Mouse (Mus musculus): ENCODE measurements around the gene Rpa1.

Gene Rpa1

GRCm38 (mm10) chr11:75262181-75262580, 85.9 kb downstream of the Rpa1 start:
- WGBS, result 77% methylated on average over 3 of the region's 3 CpGs

DNA sequence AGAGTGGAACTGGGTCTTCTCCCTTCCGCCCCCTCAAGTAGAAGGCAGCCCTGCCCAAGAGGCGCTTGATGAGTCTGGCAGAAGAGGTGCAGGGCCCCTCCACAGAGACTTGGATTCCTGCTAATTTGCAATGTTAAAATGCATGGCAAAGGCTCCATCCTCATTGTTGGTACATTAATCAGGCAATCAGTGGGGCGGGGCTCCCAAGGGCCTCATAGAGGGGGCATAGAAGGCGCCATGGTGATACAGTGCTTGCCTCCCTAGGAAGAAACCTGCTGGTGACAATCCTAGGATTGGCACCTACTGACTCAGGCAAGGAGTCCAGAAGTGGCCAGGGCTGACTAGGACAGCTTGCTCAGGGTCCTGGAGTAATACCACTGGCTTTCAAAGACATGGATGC, 86.4 kb downstream of the Rpa1 start:
- WGBS, result 82% methylated on average over 4 of the region's 4 CpGs

DNA sequence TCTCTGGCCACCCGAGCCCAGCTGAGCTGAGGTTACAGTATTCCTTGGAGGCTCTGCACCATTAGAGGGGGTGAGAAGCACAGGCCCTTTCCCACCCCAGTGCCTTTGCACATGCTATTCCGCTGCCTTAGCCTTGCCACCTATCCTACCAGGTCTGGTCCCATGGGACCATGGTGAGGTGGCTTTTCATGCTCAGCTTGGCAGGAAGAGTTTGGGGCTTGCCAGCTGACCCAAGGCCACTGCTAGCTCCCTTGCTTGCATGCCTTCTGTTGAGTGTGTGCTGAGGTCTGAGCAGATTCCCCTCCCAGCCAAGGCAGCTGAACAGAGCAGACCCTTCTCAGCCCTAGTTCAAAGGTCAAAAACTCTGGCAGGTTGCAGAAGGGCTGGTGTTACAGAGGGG, 87.1 kb downstream of the Rpa1 start:
- WGBS, result 85% methylated on average over 2 of the region's 2 CpGs

DNA sequence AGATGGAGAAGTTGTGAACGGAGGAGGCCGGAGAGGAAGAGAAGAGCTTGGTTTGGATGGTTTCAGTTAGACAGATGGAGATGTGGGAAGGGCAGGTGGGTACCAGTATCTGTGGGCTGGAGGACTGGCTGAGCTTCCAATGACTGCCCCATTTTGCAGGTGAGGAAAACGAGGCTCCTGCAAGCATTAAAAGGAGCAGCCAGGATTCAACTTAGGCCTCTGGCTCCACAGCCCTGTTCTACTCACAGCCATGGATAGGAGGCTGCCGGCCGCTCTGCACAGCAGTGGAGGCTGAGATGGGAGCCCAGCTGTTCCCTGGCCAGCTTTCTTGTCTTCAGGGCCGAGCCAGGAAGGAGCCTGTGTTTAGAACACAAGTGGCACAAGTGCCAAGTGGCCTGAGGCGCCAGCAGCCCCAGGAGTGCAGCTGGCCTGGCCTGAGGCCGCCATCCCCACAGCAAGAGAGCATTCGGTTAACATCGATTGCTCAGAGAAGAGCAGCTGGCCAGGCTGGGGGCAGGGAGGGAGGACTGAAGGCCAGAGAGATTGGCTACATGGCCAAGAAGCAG, 88.0 kb downstream of the Rpa1 start:
- 41% methylated on average over 10 of the region's 10 CpGs for WGBS

GRCm38 (mm10) chr11:75259416-75259815, 88.7 kb downstream of the Rpa1 start:
- 50% methylated on average over 6 of the region's 6 CpGs for WGBS

GRCm38 (mm10) chr11:75257056-75257648, 91.0 kb downstream of the Rpa1 start:
- 61% methylated on average over 4 of the region's 4 CpGs for WGBS

DNA sequence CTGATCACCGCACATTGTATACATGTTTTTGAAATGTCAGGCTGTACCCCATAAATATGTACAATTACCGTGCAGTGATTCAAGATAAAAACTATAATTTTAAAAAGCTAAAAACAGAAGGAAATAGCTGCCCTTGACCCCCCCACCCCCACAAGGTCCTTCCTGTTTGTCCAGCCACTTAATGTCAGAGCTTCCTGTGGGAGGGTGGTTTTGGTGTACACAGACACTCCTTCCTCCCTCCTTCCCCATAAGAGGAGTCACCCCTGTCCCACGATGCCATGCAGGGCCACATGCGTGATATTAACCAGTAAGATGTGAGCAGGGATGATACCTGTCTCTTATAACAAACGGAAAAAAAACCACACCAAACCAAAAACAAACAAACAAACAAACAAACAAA, 92.8 kb downstream of the Rpa1 start:
- whole genome bisulfite sequencing, result 80% methylated on average over 5 of the region's 5 CpGs

GRCm38 (mm10) chr11:75254252-75254912, 93.7 kb downstream of the Rpa1 start:
- 56% methylated on average over 13 of the region's 13 CpGs for WGBS

DNA sequence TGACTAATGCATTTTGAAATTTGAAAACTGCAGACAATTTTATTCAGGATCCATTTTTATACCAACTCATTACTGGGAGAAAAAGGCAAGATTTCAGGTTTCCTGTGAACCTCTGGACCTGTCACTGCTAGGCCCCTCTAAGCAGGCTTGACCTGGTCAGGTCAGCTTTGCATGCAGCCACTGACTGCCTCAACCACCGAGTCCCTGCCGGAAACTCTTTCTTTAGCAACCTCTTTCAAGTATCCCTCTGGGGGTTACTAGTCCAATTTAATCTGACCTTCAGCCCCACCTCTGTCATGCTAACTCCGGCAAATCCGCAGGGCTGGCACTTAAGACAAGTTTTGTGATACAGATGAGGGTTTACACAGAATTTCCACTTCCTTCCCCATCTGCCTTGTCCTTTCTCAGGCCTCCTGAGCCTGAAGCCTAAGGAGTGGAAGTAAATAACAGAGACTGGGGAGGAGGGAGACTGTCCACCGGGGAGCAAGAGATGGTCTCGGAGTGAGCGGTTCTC, 96.5 kb downstream of the Rpa1 start:
- 74% methylated on average over 7 of the region's 7 CpGs for WGBS

- WGBS, result 80% methylated on average over 4 of the region's 4 CpGs
Observed at GRCm38 (mm10) chr11:75251006-75251512, 97.1 kb downstream of the Rpa1 start.

DNA sequence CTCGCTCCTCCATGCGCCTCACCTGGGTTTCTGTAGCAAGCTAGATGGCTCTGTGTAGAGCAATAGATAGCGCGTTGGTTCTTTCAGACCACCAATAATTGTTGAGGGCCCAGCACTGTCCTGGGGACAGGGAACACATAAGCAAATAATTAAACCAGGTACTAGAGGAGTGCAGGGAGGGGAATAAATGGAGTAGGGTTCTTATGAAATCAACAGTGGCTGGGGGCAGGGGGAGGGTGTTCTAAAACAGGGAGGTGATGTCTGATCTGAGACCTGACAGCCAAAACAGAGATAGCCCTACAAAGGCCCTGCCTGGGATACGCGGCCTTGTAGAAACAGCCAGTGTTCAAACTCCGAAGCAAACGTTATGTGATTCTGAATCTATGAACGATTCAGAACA, 98.5 kb downstream of the Rpa1 start:
- 86% methylated on average over 9 of the region's 9 CpGs for WGBS

All from cerebral cortex, adult 2 months (tissue).